Mouse (Mus musculus) liver, embryonic 11.5 days (tissue): ENCODE data around the gene Ear6. TPM values are rescaled to one million over a fixed set of nuclear protein-coding genes. Genes with fewer than 3 reads are reported as not detected.
A peak's percentile ranks its signal among the peaks of the same experiment; 100 is the strongest.

Source experiments
- ATAC-seq: fragments of 200-750 bp; cut with Nextera tagmentation; replicated peaks from 2 replicates; pipeline ENCODE4 v1.8.0; 2017; ENCODE audit warnings: moderate number of reproducible peaks, mild to moderate bottlenecking, moderate TSS enrichment, moderate library complexity; ENCODE audit not compliant: low FRiP score
- DNase-seq: peaks from one replicate; pipeline ENCODE4 v3.0.0-alpha.2; 2017; ENCODE audit warnings: low spot score
- H3K27ac ChIP-seq: fragments of 300-500 bp; sonication (generic); 2 replicates; pipeline ENCODE4 v1.5.1; 2014; ENCODE audit warnings: mild to moderate bottlenecking, low read depth, low read length, control low read depth
- H3K27me3 ChIP-seq: fragments of 300-500 bp; sonication (generic); replicated peaks from 2 replicates; pipeline ENCODE4 v1.6.1; 2014; ENCODE audit warnings: low read length, mixed read lengths; ENCODE audit not compliant: control insufficient read depth, insufficient read depth
- H3K36me3 ChIP-seq: fragments of 300-500 bp; sonication (generic); 2 replicates; pipeline ENCODE4 v1.6.1; 2014; ENCODE audit warnings: mild to moderate bottlenecking, low read length, moderate library complexity, mixed read lengths; ENCODE audit not compliant: control insufficient read depth, insufficient read depth
- H3K4me1 ChIP-seq: fragments of 300-500 bp; sonication (generic); replicated peaks from 2 replicates; pipeline ENCODE4 v1.6.1; 2014; ENCODE audit warnings: low read length, mixed read lengths; ENCODE audit not compliant: control insufficient read depth, insufficient read depth
- H3K4me2 ChIP-seq: fragments of 300-500 bp; sonication (generic); 2 replicates; pipeline ENCODE4 v1.6.1; 2014; ENCODE audit warnings: mild to moderate bottlenecking, control low read depth, moderate library complexity
- H3K4me3 ChIP-seq: fragments of 300-500 bp; sonication (generic); 2 replicates; pipeline ENCODE4 v1.5.1; 2014; ENCODE audit warnings: low read depth, low read length, control low read depth
- H3K9ac ChIP-seq: fragments of 300-500 bp; sonication (generic); 2 replicates; pipeline ENCODE4 v1.6.1; 2014; ENCODE audit warnings: low read depth, low read length, control low read depth
- H3K9me3 ChIP-seq: fragments of 300-500 bp; sonication (generic); 2 replicates; pipeline ENCODE4 v1.6.1; 2016; ENCODE audit warnings: low read length, inconsistent platforms, mixed read lengths; ENCODE audit not compliant: control insufficient read depth
- WGBS: fragments of 180-500 bp; shearing (Covaris S2); extraction: QIAGEN DNeasy Blood & Tissue Kit; methylation state at CpG from one replicate; pipeline ENCODE4 v1.1.7; 2014; 5-methylcytosine and 5-hydroxymethylcytosine counted together
- polyA plus RNA-seq: library from polyadenylated mRNA; unstranded; fragments of >200 nt; fragmentation: Nextera tagmentation; extraction: Ambion mirVana; gene quantifications from 2 replicates; pipeline ENCODE4 v1.2.1, GENCODE M21; 2014

Ear6 gene
- polyA plus RNA-seq, 1 experiment from 2014 or later, result 7.6 TPM

DNA sequence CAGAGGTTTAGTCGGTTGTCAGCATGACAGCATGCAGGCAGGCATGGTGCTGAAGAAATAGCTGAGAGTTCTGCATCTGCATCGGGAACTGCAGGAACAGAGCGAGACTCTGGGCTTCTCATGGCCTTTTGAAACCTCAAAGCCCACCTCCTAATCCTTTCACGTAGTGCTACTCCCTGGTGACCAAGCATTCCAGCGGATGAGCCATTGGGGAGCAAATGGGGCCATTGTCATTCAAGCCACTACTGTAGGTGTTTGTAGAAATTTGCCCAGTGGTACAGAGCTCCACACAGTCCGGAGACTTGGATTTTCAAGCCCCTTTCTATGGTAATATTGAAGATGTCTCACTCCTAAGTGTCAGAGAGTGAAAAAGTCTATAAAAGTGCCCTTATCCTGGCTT lies 32.6 kb downstream of the Ear6 start:
- no peak for ATAC-seq

DNA sequence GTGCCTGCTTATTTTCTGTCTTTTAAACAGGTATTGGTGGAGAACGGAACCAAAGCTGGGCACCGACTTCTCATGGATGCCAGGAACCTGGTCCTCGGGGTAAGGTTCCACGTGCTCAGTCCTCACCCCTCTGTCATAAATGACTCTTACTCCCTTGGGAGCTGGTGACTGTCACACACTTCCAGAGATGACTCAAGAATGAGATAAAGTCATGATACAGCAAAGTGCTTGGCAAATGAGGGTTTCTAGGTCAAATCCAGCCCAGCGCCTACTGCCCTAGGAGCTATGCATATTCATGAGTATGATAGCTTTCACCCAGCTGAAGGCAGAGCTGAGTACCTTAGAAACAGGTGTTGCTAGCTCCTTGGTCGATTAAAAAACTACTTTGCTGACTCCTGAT lies 36.3 kb downstream of the Ear6 start:
- H3K4me2 ChIP-seq, result no peak overlapping the region
- H3K4me3 ChIP-seq, result no peak overlapping the region
- H3K36me3 ChIP-seq, result peaks cover 24% of the 10 kb centered on the region
- ATAC-seq, result no peak
- no peak for DNase-seq
- H3K27ac ChIP-seq, result no peak overlapping the region
- H3K9ac ChIP-seq, result no peak overlapping the region
- H3K9me3 ChIP-seq, result no peaks in the 10 kb centered on the region
- peaks cover 16% of the 10 kb centered on the region for H3K4me1 ChIP-seq
- WGBS, result 91% methylated on average over 6 of the region's 6 CpGs
- H3K27me3 ChIP-seq, result no peaks in the 10 kb centered on the region

More for the DNA sequence above, 32.6 kb downstream of the Ear6 start:
- Histone ChIP-seq H3K9me3 (no peaks in the 10 kb centered on the region), H3K4me3 (peak overlapping the region; percentile 74; the same call in 1 of the 2 replicates), H3K27me3 (no peaks in the 10 kb centered on the region), H3K4me2 (peak overlapping the region; percentile 87), H3K36me3 (peaks cover 15% of the 10 kb centered on the region), H3K27ac (no peak overlapping the region), H3K9ac (no peak overlapping the region), H3K4me1 (peaks cover 7% of the 10 kb centered on the region; the same call in 1 of the 2 replicates)
- no peak for DNase-seq
- WGBS, result 77% methylated on average over 6 of the region's 6 CpGs

DNA sequence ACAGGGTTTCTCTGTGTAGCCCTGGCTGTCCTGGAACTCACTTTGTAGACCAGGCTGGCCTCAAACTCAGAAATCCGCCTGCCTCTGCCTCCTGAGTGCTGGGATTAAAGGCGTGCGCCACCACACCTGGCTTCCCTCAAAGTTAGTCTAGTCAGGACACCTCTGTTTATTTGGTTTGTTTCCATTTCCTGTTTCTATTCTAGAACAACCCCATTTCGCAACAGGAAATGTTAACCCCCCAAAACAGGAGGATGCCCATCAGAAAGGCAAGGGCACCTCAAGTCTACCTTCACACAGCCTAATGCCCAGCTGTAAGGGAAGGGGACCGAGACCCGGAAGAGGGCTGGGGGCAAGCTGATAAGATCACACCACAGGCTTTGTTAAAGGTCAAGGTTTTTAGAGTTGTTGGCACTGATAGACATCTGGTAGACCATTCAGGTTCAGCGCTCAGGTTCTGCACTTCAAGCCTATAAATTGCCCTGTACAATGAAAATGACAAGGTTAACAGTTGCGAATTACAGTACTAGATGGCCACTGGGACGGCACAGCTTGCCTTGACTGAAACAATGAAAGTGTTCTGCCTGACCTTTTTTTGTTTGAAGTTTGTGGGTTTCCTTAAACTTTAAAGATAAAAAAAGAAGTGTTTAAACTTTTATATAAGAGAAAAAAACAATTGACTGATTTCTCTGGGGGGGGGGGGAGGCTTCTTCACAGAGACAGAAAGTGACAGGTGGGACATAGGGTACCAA lies 38.9 kb downstream of the Ear6 start, which contains the start of gene Slc39a2:
Gene Slc39a2, plus strand, starts transcription at position 699 of the 749 bp plus-strand sequence.
- Histone ChIP-seq H3K36me3 (peaks cover 21% of the 10 kb centered on the region), H3K27me3 (no peaks in the 10 kb centered on the region), H3K9me3 (no peaks in the 10 kb centered on the region), H3K4me1 (peaks cover 10% of the 10 kb centered on the region), H3K4me2 (no peak within 1 kb of the TSS), H3K27ac (no peak within 1 kb of the TSS), H3K9ac (no peak within 1 kb of the TSS), H3K4me3 (no peak within 1 kb of the TSS)
- DNase-seq (no peak), ATAC-seq (no peak)
- WGBS, result 87% methylated on average over 8 of the region's 9 CpGs

DNA sequence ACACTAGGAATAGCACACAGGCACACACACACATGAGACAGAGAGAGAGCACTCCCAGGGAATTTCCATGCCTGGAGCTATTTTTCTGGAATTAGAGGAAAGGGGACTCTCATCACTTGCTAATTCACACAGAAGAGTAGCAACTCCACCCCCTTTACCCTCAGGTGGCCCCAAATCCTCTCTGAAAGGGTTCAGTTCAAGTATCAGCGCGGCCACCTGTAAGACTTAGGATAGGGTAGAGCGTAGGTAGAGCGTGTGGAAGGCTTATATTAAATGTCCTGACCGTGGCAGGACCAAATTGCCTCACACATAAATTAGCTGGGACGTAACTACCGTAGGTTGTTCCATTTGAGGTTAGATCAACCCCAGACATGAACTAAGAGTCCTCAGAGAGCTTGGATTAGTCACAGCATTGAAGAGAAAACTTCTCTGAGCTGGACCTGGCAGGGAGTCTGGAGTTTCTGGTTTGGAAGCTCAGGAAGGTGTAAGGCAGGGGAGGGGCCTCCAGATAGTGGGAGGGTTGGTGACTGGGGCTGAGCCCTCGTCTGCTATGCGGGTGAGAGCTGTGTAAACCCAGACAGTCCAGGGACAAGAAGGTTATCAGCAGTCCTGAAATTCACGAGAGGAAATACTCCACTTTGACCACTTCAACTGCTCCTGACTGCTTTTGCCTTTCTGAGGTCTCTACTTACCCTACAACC lies 39.7 kb downstream of the Ear6 start:
- Histone ChIP-seq H3K27me3 (no peaks in the 10 kb centered on the region), H3K4me1 (peaks cover 10% of the 10 kb centered on the region), H3K9ac (no peak overlapping the region), H3K4me3 (no peak overlapping the region), H3K4me2 (no peak overlapping the region), H3K36me3 (peaks cover 20% of the 10 kb centered on the region), H3K9me3 (no peaks in the 10 kb centered on the region), H3K27ac (no peak overlapping the region)
- no peak for DNase-seq
- 32% methylated on average over 10 of the region's 10 CpGs for WGBS
- peak; percentile 47 for ATAC-seq

DNA sequence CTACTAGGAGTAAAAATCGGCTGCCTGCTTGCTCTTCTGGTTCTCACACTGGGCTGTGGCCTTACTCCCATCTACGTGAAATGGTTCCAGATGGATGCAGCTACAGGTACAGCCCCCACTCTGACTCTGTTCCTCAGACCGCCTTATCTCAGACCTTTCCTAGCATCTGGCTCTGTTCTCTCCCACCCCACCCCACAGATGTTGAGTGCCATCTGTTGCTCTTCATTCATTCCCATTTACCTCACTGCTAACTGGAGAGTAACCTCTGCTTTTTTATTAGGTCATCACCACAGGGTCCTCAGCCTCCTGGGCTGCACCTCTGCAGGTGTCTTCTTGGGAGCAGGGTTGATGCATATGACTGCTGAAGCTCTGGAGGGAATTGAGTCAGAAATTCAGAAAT lies 40.3 kb downstream of the Ear6 start:
- H3K27me3 ChIP-seq, result no peaks in the 10 kb centered on the region
- H3K4me2 ChIP-seq, result peak overlapping the region; percentile 19
- 51% methylated on average over 3 of the region's 3 CpGs for WGBS
- H3K27ac ChIP-seq, result no peak overlapping the region
- H3K9ac ChIP-seq, result peak overlapping the region; percentile 23; the same call in 1 of the 2 replicates
- H3K36me3 ChIP-seq, result peaks cover 17% of the 10 kb centered on the region
- DNase-seq, result no peak
- peak; percentile 64; the same call in 1 of the 2 replicates for ATAC-seq
- no peaks in the 10 kb centered on the region for H3K9me3 ChIP-seq
- H3K4me3 ChIP-seq, result no peak overlapping the region
- peaks cover 10% of the 10 kb centered on the region for H3K4me1 ChIP-seq

DNA sequence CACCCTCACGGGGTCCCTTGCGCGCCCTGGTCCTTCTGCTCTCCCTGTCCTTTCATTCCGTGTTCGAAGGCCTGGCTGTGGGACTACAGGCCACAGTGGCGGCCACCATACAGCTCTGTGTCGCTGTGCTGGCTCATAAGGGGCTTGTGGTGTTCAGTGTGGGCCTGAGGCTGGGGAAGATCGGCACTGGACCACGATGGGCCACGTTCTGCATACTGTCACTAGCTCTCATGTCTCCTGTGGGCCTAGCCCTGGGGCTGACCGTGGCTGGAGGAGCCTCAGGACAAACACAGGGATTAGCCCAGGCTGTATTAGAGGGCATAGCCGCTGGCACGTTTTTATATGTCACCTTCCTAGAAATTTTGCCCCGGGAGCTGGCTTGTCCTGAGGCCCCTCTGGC lies 41.6 kb downstream of the Ear6 start:
- no peaks in the 10 kb centered on the region for H3K27me3 ChIP-seq
- 80% methylated on average over 14 of the region's 14 CpGs for WGBS
- no peak overlapping the region for H3K4me3 ChIP-seq
- H3K36me3 ChIP-seq, result peaks cover 17% of the 10 kb centered on the region
- no peak overlapping the region for H3K27ac ChIP-seq
- DNase-seq, result no peak
- no peak overlapping the region for H3K9ac ChIP-seq
- ATAC-seq, result no peak
- peaks cover 10% of the 10 kb centered on the region for H3K4me1 ChIP-seq
- H3K4me2 ChIP-seq, result no peak overlapping the region
- H3K9me3 ChIP-seq, result no peaks in the 10 kb centered on the region

DNA sequence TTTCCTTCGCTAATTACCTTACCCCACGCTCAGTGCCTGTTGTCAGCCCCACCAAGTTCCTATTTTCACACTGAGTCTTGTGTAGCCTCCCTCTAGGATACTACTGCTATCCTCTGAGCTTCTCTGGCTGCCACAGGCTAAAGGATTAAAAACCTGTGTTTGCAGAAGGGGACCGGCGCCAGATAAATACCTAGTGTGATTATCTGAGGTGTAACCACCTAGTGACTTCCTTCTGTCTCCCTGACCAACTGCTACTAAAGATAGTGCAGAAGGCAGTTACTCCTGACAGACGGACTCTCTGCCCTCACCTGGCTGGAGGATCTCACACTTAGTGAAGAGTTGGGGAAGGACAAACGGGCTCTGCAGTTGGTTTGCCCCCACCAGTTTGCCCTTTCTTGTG lies 42.5 kb downstream of the Ear6 start:
- peaks cover 10% of the 10 kb centered on the region for H3K4me1 ChIP-seq
- H3K27ac ChIP-seq, result no peak overlapping the region
- WGBS, result 55% methylated on average over 6 of the region's 6 CpGs
- no peaks in the 10 kb centered on the region for H3K9me3 ChIP-seq
- no peak overlapping the region for H3K9ac ChIP-seq
- H3K36me3 ChIP-seq, result peaks cover 9% of the 10 kb centered on the region
- no peaks in the 10 kb centered on the region for H3K27me3 ChIP-seq
- no peak overlapping the region for H3K4me2 ChIP-seq
- H3K4me3 ChIP-seq, result no peak overlapping the region
- DNase-seq, result no peak
- no peak; the same call in 1 of the 2 replicates for ATAC-seq

DNA sequence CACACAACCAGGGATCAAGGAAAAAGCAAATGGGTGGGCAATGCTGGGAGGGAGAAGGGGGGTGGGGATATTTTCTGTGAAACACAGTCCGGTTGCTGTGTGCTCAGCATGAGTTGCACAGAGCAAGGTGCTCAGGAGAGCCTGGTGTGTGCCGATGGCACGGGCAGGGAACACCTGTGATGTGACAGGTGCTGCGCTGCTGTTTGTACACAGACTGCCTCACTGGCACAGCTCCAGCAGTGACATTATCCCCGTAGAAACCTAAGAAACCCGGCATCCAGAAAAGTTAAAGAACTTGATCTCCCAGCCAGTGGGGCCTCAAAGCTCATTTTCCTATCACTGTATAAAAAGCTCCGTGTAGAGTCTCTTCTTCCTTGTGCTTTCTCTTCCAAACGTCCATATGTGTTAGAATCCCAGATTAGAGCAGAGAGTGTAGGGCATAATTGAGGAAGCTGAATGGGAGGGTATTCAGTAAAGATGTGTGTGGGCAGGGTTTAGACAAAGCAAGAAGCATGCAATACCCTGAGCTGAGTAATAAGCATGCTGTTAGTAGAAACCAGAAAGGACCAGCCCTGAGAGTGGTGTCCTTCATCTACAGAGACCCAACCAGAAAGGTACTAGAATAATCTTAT lies 43.2 kb downstream of the Ear6 start:
- Histone ChIP-seq H3K27ac (no peak overlapping the region), H3K9ac (no peak overlapping the region), H3K4me1 (peaks cover 10% of the 10 kb centered on the region), H3K27me3 (no peaks in the 10 kb centered on the region), H3K4me3 (no peak overlapping the region), H3K9me3 (no peaks in the 10 kb centered on the region), H3K4me2 (no peak overlapping the region), H3K36me3 (peaks cover 2% of the 10 kb centered on the region; the same call in 1 of the 2 replicates)
- no peak for ATAC-seq
- 74% methylated on average over 8 of the region's 8 CpGs for WGBS
- no peak for DNase-seq
